Comparison of ENCODE assay signal across 7 mouse cellular contexts in the genomic region with DNA sequence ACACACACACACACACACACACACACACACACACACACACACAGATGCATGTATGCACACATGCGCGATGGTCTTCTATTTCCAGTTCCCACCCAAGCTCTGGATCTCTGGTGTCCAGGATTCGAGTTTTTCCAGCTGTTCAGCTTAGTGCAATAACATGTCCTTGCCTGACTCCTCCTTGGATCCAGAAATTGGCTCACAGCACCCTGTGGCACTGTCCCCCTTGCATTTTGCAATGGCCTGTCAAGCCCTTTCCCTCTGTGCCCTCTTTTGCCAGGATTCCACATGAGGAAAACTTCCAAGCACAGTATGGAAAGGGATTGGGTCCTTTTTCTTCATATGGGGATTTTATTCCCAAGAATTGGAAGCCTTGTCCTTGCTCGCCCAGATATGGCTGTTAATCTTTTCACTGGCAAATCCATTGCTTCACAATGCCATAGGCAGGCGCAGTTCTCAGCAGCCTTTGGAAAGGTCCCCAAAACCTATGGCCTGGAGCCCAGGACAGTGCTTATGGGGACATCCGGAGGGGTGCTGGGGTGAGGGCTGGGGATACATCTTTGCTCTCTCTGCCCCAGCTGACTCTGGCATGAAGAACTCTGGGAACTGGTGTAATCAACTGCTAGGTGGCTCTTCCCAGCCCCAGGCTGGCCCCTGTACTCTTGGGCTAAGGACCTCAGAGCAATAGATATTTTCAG. TPM values are rescaled to one million over a fixed set of nuclear protein-coding genes. Genes with fewer than 3 reads are reported as not detected.
DNase-seq lines count a peak whose midpoint lies in the region; ATAC-seq and TF ChIP-seq lines count a peak whose summit lies in the region.

No protein-coding gene starts in this region.

- no peak for TF ChIP-seq POLR2A in small intestine, adult 2 months (IDR thresholded peaks at IDR 0.05; ENCODE audit: low read depth, low read length)

- H3K4me1 ChIP-seq in heart, embryonic 11.5 days (ENCODE audit: control insufficient read depth, insufficient read depth, low read length), result peaks cover 46% of the 10 kb centered on the region
- H3K4me1 ChIP-seq in limb, embryonic 13.5 days, result peaks cover 70% of the 10 kb centered on the region
- no peaks in the 10 kb centered on the region for H3K4me1 ChIP-seq in small intestine, adult 2 months (ENCODE audit: control insufficient read depth, insufficient read depth, insufficient read length, low read length)

- ATAC-seq in heart, embryonic 11.5 days (replicated peaks; ENCODE audit: insufficient number of reproducible peaks, low FRiP score, low TSS enrichment), result no peak
- no peak for ATAC-seq in limb, embryonic 13.5 days (ENCODE audit: low FRiP score, low read depth)

- WGBS in heart, embryonic 11.5 days (ENCODE audit: insufficient replicate concordance), result 75% methylated on average over 6 of the region's 6 CpGs
- 79% methylated on average over 6 of the region's 6 CpGs for WGBS in limb, embryonic 13.5 days
- WGBS in small intestine, adult 2 months, result 76% methylated on average over 6 of the region's 6 CpGs

- peak overlapping the region; percentile 75 for H3K9ac ChIP-seq in heart, embryonic 11.5 days (ENCODE audit: low read depth, low read length)
- peak overlapping the region; percentile 55 for H3K9ac ChIP-seq in limb, embryonic 13.5 days

- peak overlapping the region; percentile 42 for H3K4me3 ChIP-seq in heart, embryonic 11.5 days (ENCODE audit: low read depth, low read length)
- peak overlapping the region; percentile 28 for H3K4me3 ChIP-seq in limb, embryonic 13.5 days
- peak overlapping the region; percentile 55 for H3K4me3 ChIP-seq in small intestine, adult 2 months (ENCODE audit: low read depth, low read length)

- peak; percentile 93 for DNase-seq in adipocyte (ENCODE audit: low spot score)
- peak; percentile 62 to 64 for DNase-seq in cerebellum, postnatal 10 days
- no peak for DNase-seq in T-cell, adult 2 months (ENCODE audit: low spot score)
- no peak for DNase-seq in layer of hippocampus, adult 9-11 months

- no peaks in the 10 kb centered on the region for H3K27me3 ChIP-seq in heart, embryonic 11.5 days (ENCODE audit: control insufficient read depth, insufficient read depth, low read length)
- no peaks in the 10 kb centered on the region for H3K27me3 ChIP-seq in limb, embryonic 13.5 days
- H3K27me3 ChIP-seq in small intestine, adult 2 months (ENCODE audit: control insufficient read depth, insufficient read depth, low read length), result no peaks in the 10 kb centered on the region

- no peak for TF ChIP-seq CTCF in small intestine, adult 2 months (IDR thresholded peaks at IDR 0.05; ENCODE audit: extremely low read depth, insufficient read length, insufficient replicate concordance, low read depth, low read length)

- H3K9me3 ChIP-seq in heart, embryonic 11.5 days (replicated peaks; ENCODE audit: control insufficient read depth, low read length), result no peaks in the 10 kb centered on the region
- H3K9me3 ChIP-seq in limb, embryonic 13.5 days, result no peaks in the 10 kb centered on the region

- peak overlapping the region; percentile 79; the same call in 1 of the 2 replicates for H3K27ac ChIP-seq in heart, embryonic 11.5 days (ENCODE audit: low read depth, low read length)
- peak overlapping the region; percentile 73 for H3K27ac ChIP-seq in limb, embryonic 13.5 days
- H3K27ac ChIP-seq in small intestine, adult 2 months (ENCODE audit: insufficient read depth, low read depth, low read length), result peak overlapping the region; percentile 77

- H3K36me3 ChIP-seq in heart, embryonic 11.5 days (ENCODE audit: control insufficient read depth, insufficient read depth, low read length), result no peaks in the 10 kb centered on the region
- no peaks in the 10 kb centered on the region for H3K36me3 ChIP-seq in limb, embryonic 13.5 days
- no peaks in the 10 kb centered on the region for H3K36me3 ChIP-seq in small intestine, adult 2 months (ENCODE audit: control insufficient read depth, insufficient read depth, low read length)

- H3K4me2 ChIP-seq in heart, embryonic 11.5 days, result peak overlapping the region; percentile 68
- H3K4me2 ChIP-seq in limb, embryonic 13.5 days (replicated peaks), result peak overlapping the region; percentile 56

RNA-seq across cellular contexts. Expression of a gene that starts 0.9 kb away (rescaled TPM):
- 4.7 and 7.0 TPM in 2 replicates for polyA plus RNA-seq in heart, embryonic 11.5 days (2014; fragmentation: Nextera tagmentation; extraction: Ambion mirVana)
- 5.3 and 5.6 TPM in 2 replicates for polyA plus RNA-seq in limb, embryonic 13.5 days (2015; fragmentation: Nextera tagmentation; extraction: Ambion mirVana)
- 2.7 and 3.5 TPM in 2 replicates for polyA plus RNA-seq in small intestine, adult 2 months (2012; rRNA removed)

RNA-seq across cellular contexts. Expression of a gene that starts 32.2 kb away (rescaled TPM):
- 0.59 and 0.77 TPM in 2 replicates for polyA plus RNA-seq in heart, embryonic 11.5 days (2014; fragmentation: Nextera tagmentation; extraction: Ambion mirVana)
- polyA plus RNA-seq in limb, embryonic 13.5 days (2015; fragmentation: Nextera tagmentation; extraction: Ambion mirVana), result 0.06 TPM in 1 of 2 replicates, not detected in the other
- polyA plus RNA-seq in small intestine, adult 2 months (2012; rRNA removed), result 0.25 TPM in 1 of 2 replicates, not detected in the other

RNA-seq across cellular contexts. Expression of a gene that starts 35.5 kb away (rescaled TPM):
- polyA plus RNA-seq in heart, embryonic 11.5 days (2014; fragmentation: Nextera tagmentation; extraction: Ambion mirVana), result 22.8 and 24.0 TPM in 2 replicates
- 42.2 and 46.7 TPM in 2 replicates for polyA plus RNA-seq in limb, embryonic 13.5 days (2015; fragmentation: Nextera tagmentation; extraction: Ambion mirVana)
- 52.7 and 90.8 TPM in 2 replicates for polyA plus RNA-seq in small intestine, adult 2 months (2012; rRNA removed)

RNA-seq across cellular contexts. Expression of a gene that starts 38.7 kb away (rescaled TPM):
- polyA plus RNA-seq in heart, embryonic 11.5 days (2014; fragmentation: Nextera tagmentation; extraction: Ambion mirVana), result 0.31 and 0.35 TPM in 2 replicates
- not detected in 2 replicates for polyA plus RNA-seq in limb, embryonic 13.5 days (2015; fragmentation: Nextera tagmentation; extraction: Ambion mirVana)
- polyA plus RNA-seq in small intestine, adult 2 months (2012; rRNA removed), result not detected in 2 replicates

RNA-seq across cellular contexts. Expression of a gene that starts 44.0 kb away (rescaled TPM):
- polyA plus RNA-seq in heart, embryonic 11.5 days (2014; fragmentation: Nextera tagmentation; extraction: Ambion mirVana), result 0.09 TPM in 1 of 2 replicates, not detected in the other
- polyA plus RNA-seq in limb, embryonic 13.5 days (2015; fragmentation: Nextera tagmentation; extraction: Ambion mirVana), result 0.04 and 0.05 TPM in 2 replicates
- polyA plus RNA-seq in small intestine, adult 2 months (2012; rRNA removed), result 0.44 and 0.65 TPM in 2 replicates

Comparison
In these comparisons a context has a peak if more than half of its experiments do, and no peak if none do; other contexts are left out.
1. DNase-seq: peak in adipocyte (single experiment) and cerebellum, postnatal 10 days (2 of 2); none in T-cell, adult 2 months (single experiment) and layer of hippocampus, adult 9-11 months (single experiment).
2. Peak in every context shown above with its lines, with median percentiles within 50 percentile points of each other: H3K27ac ChIP-seq and H3K4me3 ChIP-seq.